In genomic region chr4:134012858-134013528, GRCm38 (mm10) we compare ENCODE assay signal across 10 mouse cellular contexts. TPM values are rescaled to one million over a fixed set of nuclear protein-coding genes. Genes with fewer than 3 reads are reported as not detected.
DNase-seq lines count a peak whose midpoint lies in the region; ATAC-seq and TF ChIP-seq lines count a peak whose summit lies in the region.
"Had no signal": no experiment of that assay in that cellular context is flagged by ENCODE, and none has a peak within 500 bp of the region (broad histone marks: within the 10 kb centered on the region; RNA-seq: fewer than 3 reads in every experiment).

No protein-coding gene starts in this region.

- H3K36me3 ChIP-seq in heart, embryonic 10.5 days: no peaks in the 10 kb centered on the region
- H3K36me3 ChIP-seq in heart, embryonic 12.5 days: no peaks in the 10 kb centered on the region
- no peaks in the 10 kb centered on the region for H3K36me3 ChIP-seq in kidney, adult 2 months (ENCODE audit: control insufficient read depth, insufficient read depth, low read length)

- ATAC-seq in heart, embryonic 12.5 days (ENCODE audit: insufficient number of reproducible peaks, low FRiP score): no peak
- peak; percentile 56; the same call in 1 of the 2 replicates for ATAC-seq in common myeloid progenitor, adult 5-6 weeks (replicated peaks; ENCODE audit: low read depth, poor library complexity, severe bottlenecking)
- 0 out of 2 replicates have a peak, but pooled peaks have one; percentile 39 for ATAC-seq in megakaryocyte, adult 5-6 weeks (ENCODE audit: poor library complexity, severe bottlenecking)

- intact Hi-C loops in left cerebral cortex, postnatal 25 days (cut with DNase I): no loop called here

- no peak overlapping the region for H3K4me2 ChIP-seq in heart, embryonic 12.5 days

- DNase-seq in heart, embryonic 10.5 days (ENCODE audit: low spot score): no peak
- DNase-seq in B cell, adult 2 months: peak; percentile 43 to 53
- DNase-seq in c-Kit-positive CD71-positive TER-119-positive erythroid progenitor cells, embryonic 14.5 days (ENCODE audit: low spot score): no peak
- no peak for DNase-seq in kidney, adult 2 months
- DNase-seq in left cerebral cortex, postnatal 25 days (ENCODE audit: low spot score in 2 of 2): no peak

- H3K4me3 ChIP-seq in heart, embryonic 10.5 days: no peak overlapping the region
- no peak overlapping the region for H3K4me3 ChIP-seq in heart, embryonic 12.5 days
- H3K4me3 ChIP-seq in kidney, adult 2 months (ENCODE audit: insufficient read depth, low read depth, low read length): no peak overlapping the region

- WGBS in heart, embryonic 10.5 days: 36% methylated on average over 12 of the region's 12 CpGs
- 37% methylated on average over 12 of the region's 12 CpGs for WGBS in heart, embryonic 12.5 days
- 43% methylated on average over 12 of the region's 12 CpGs for WGBS in kidney, adult 2 months

- no peak for TF ChIP-seq CTCF in kidney, adult 2 months (conservative IDR thresholded peaks at IDR 0.05; ENCODE audit: insufficient read depth, insufficient read length, low read depth, low read length)

- H3K27me3 ChIP-seq in heart, embryonic 10.5 days (ENCODE audit: insufficient read depth, poor library complexity, severe bottlenecking): no peaks in the 10 kb centered on the region
- H3K27me3 ChIP-seq in heart, embryonic 12.5 days (replicated peaks): peaks cover 25% of the 10 kb centered on the region
- peaks cover 2% of the 10 kb centered on the region; the same call in 1 of the 2 replicates for H3K27me3 ChIP-seq in kidney, adult 2 months (replicated peaks; ENCODE audit: control insufficient read depth, insufficient read depth, low read length)

- TF ChIP-seq POLR2A in kidney, adult 2 months (IDR thresholded peaks at IDR 0.05; ENCODE audit: low read depth, low read length): no peak

- H3K4me1 ChIP-seq in heart, embryonic 10.5 days: peaks cover 59% of the 10 kb centered on the region
- H3K4me1 ChIP-seq in heart, embryonic 12.5 days (replicated peaks): peaks cover 50% of the 10 kb centered on the region
- no peaks in the 10 kb centered on the region for H3K4me1 ChIP-seq in kidney, adult 2 months (ENCODE audit: control insufficient read depth, insufficient read depth, low read length)

- H3K9ac ChIP-seq in heart, embryonic 12.5 days: no peak overlapping the region

- peak overlapping the region; percentile 83 for H3K27ac ChIP-seq in heart, embryonic 10.5 days
- no peak overlapping the region for H3K27ac ChIP-seq in heart, embryonic 12.5 days (ENCODE audit: poor library complexity, severe bottlenecking)
- no peak overlapping the region for H3K27ac ChIP-seq in kidney, adult 2 months (ENCODE audit: insufficient read depth, low read depth, low read length)
- H3K27ac ChIP-seq: macrophage had no signal

- no peaks in the 10 kb centered on the region for H3K9me3 ChIP-seq in heart, embryonic 10.5 days
- no peaks in the 10 kb centered on the region for H3K9me3 ChIP-seq in heart, embryonic 12.5 days (replicated peaks)

RNA-seq across cellular contexts. Expression of gene Lin28a, which starts 5.6 kb away (rescaled TPM):
- polyA plus RNA-seq in heart, embryonic 10.5 days (2016; fragmentation: Nextera tagmentation; extraction: Ambion mirVana): 4.4 and 12.4 TPM in 2 replicates
- polyA plus RNA-seq in heart, embryonic 12.5 days (2016; fragmentation: Nextera tagmentation; extraction: Ambion mirVana): 0.64 and 0.99 TPM in 2 replicates
- total RNA-seq in common myeloid progenitor, adult 5-6 weeks (2017): 0.18 TPM in 1 of 2 replicates, not detected in the other
- 4.8 TPM in 2 replicates for total RNA-seq in megakaryocyte, adult 5-6 weeks (2015)
- total RNA-seq in megakaryocyte, adult 5-6 weeks (2017): 30.8 and 36.5 TPM in 2 replicates
- not detected in 2 replicates for polyA plus RNA-seq in kidney, adult 2 months (2012; rRNA removed)
- not detected for total RNA-seq in left cerebral cortex, postnatal 25 days (2021)
- polyA plus RNA-seq: macrophage had no signal

RNA-seq across cellular contexts. Expression of gene Dhdds, which starts 12.3 kb away (rescaled TPM):
- 34.1 and 39.0 TPM in 2 replicates for polyA plus RNA-seq in heart, embryonic 10.5 days (2016; fragmentation: Nextera tagmentation; extraction: Ambion mirVana)
- polyA plus RNA-seq in heart, embryonic 12.5 days (2016; fragmentation: Nextera tagmentation; extraction: Ambion mirVana): 30.5 and 33.3 TPM in 2 replicates
- 13.2 and 21.0 TPM in 2 replicates for total RNA-seq in common myeloid progenitor, adult 5-6 weeks (2017)
- total RNA-seq in megakaryocyte, adult 5-6 weeks (2015): 26.6 and 28.9 TPM in 2 replicates
- 17.9 and 24.0 TPM in 2 replicates for total RNA-seq in megakaryocyte, adult 5-6 weeks (2017)
- 32.0 and 37.0 TPM in 2 replicates for polyA plus RNA-seq in kidney, adult 2 months (2012; rRNA removed)
- 10 to 100 TPM; 60.5 to 66.1 TPM for total RNA-seq in left cerebral cortex, postnatal 25 days (2021)

RNA-seq across cellular contexts. Expression of gene Zfp683, which starts 40.6 kb away (rescaled TPM):
- polyA plus RNA-seq in heart, embryonic 10.5 days (2016; fragmentation: Nextera tagmentation; extraction: Ambion mirVana): not detected in 2 replicates
- not detected in 2 replicates for polyA plus RNA-seq in heart, embryonic 12.5 days (2016; fragmentation: Nextera tagmentation; extraction: Ambion mirVana)
- total RNA-seq in common myeloid progenitor, adult 5-6 weeks (2017): not detected in 2 replicates
- 0.20 and 0.66 TPM in 2 replicates for total RNA-seq in megakaryocyte, adult 5-6 weeks (2015)
- not detected in 2 replicates for total RNA-seq in megakaryocyte, adult 5-6 weeks (2017)
- polyA plus RNA-seq in kidney, adult 2 months (2012; rRNA removed): 0.52 and 0.81 TPM in 2 replicates
- total RNA-seq in left cerebral cortex, postnatal 25 days (2021): not detected
- polyA plus RNA-seq: intestine, embryonic 14.5 days; macrophage had no signal

RNA-seq across cellular contexts. Expression of gene Hmgn2, which starts 44.5 kb away (rescaled TPM):
- 2,048 and 2,274 TPM in 2 replicates for polyA plus RNA-seq in heart, embryonic 10.5 days (2016; fragmentation: Nextera tagmentation; extraction: Ambion mirVana)
- 1,861 and 1,891 TPM in 2 replicates for polyA plus RNA-seq in heart, embryonic 12.5 days (2016; fragmentation: Nextera tagmentation; extraction: Ambion mirVana)
- total RNA-seq in common myeloid progenitor, adult 5-6 weeks (2017): 497 and 549 TPM in 2 replicates
- total RNA-seq in megakaryocyte, adult 5-6 weeks (2015): 1,486 and 1,526 TPM in 2 replicates
- total RNA-seq in megakaryocyte, adult 5-6 weeks (2017): 700 and 725 TPM in 2 replicates
- polyA plus RNA-seq in kidney, adult 2 months (2012; rRNA removed): 12.2 and 21.9 TPM in 2 replicates
- total RNA-seq in left cerebral cortex, postnatal 25 days (2021): 100 to 1,000 TPM in 1 of 2 experiments, 10 to 100 TPM in 1; 95.1 to 113 TPM

RNA-seq across cellular contexts. Expression of gene Crybg2, which starts 47.6 kb away (rescaled TPM):
- polyA plus RNA-seq in heart, embryonic 10.5 days (2016; fragmentation: Nextera tagmentation; extraction: Ambion mirVana): 0.78 and 2.7 TPM in 2 replicates
- polyA plus RNA-seq in heart, embryonic 12.5 days (2016; fragmentation: Nextera tagmentation; extraction: Ambion mirVana): 0.41 and 0.51 TPM in 2 replicates
- not detected in 2 replicates for total RNA-seq in common myeloid progenitor, adult 5-6 weeks (2017)
- total RNA-seq in megakaryocyte, adult 5-6 weeks (2015): 1.1 and 1.9 TPM in 2 replicates
- total RNA-seq in megakaryocyte, adult 5-6 weeks (2017): 0.04 and 0.15 TPM in 2 replicates
- 0.69 and 1.0 TPM in 2 replicates for polyA plus RNA-seq in kidney, adult 2 months (2012; rRNA removed)
- 1 to 10 TPM; 1.8 to 2.7 TPM for total RNA-seq in left cerebral cortex, postnatal 25 days (2021)
- polyA plus RNA-seq: macrophage had no signal

Comparison
In these comparisons a context has a peak if more than half of its experiments do, and no peak if none do; other contexts are left out.
1. DNase-seq: peak in B cell, adult 2 months (2 of 2); none in heart, embryonic 10.5 days (single experiment), c-Kit-positive CD71-positive TER-119-positive erythroid progenitor cells, embryonic 14.5 days (single experiment), kidney, adult 2 months (single experiment) and left cerebral cortex, postnatal 25 days (0 of 2).